Comparison of ENCODE assay signal across 14 mouse cellular contexts in the genomic region with DNA sequence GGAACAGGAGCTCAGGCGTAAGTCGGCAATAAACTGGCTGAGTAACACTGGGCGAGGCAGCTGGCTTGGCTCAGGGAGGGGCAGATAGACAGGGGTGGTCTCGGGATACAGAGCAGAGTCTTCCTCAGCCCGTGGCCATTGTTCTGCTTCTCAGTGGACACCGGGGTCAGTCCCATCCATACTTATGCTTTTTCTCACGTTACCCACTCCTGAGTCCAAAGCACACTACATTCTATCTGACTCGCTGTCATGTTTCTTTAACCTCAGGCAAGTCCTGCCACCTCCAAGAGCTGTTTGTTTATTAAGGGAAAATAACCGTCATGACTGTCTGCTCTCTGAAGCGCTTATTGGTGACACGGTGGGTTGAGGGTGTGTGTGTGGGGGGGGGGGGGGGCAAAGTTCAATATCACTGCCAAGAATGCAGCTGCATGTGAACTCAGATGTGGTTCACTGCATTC. TPM values are rescaled to one million over a fixed set of nuclear protein-coding genes. Genes with fewer than 3 reads are reported as not detected.
A peak's percentile ranks its signal among the peaks of the same experiment; 100 is the strongest.
DNase-seq lines count a peak whose midpoint lies in the region; ATAC-seq lines count a peak whose summit lies in the region.
"Had no signal": no experiment of that assay in that cellular context is flagged by ENCODE, and none has a peak within 500 bp of the region (broad histone marks: within the 10 kb centered on the region; RNA-seq: fewer than 3 reads in every experiment).

No protein-coding gene starts in this region.

- no peaks in the 10 kb centered on the region for H3K4me1 ChIP-seq in midbrain, embryonic 13.5 days (replicated peaks)
- no peaks in the 10 kb centered on the region; the same call in 1 of the 2 replicates for H3K4me1 ChIP-seq in midbrain, embryonic 10.5 days
- peaks cover 4% of the 10 kb centered on the region; the same call in 1 of the 2 replicates for H3K4me1 ChIP-seq in stomach, embryonic 15.5 days
- H3K4me1 ChIP-seq: forebrain, embryonic 15.5 days had no signal

- H3K4me3 ChIP-seq in midbrain, embryonic 13.5 days (replicated peaks) = no peak overlapping the region
- H3K4me3 ChIP-seq in midbrain, embryonic 10.5 days = no peak overlapping the region
- no peak overlapping the region for H3K4me3 ChIP-seq in stomach, embryonic 15.5 days (replicated peaks)
- H3K4me3 ChIP-seq: embryonic facial prominence, embryonic 10.5 days; forebrain, embryonic 15.5 days had no signal

- intact Hi-C loops in heart, postnatal 10 days (cut with DNase I) = no loop called here

- no peaks in the 10 kb centered on the region for H3K36me3 ChIP-seq in midbrain, embryonic 13.5 days
- no peaks in the 10 kb centered on the region for H3K36me3 ChIP-seq in midbrain, embryonic 10.5 days
- no peaks in the 10 kb centered on the region for H3K36me3 ChIP-seq in stomach, embryonic 15.5 days
- H3K36me3 ChIP-seq: embryonic facial prominence, embryonic 10.5 days; forebrain, embryonic 15.5 days had no signal

- no peak overlapping the region for H3K4me2 ChIP-seq in midbrain, embryonic 13.5 days (replicated peaks)
- peak overlapping the region; percentile 25; the same call in 1 of the 2 replicates for H3K4me2 ChIP-seq in stomach, embryonic 15.5 days
- H3K4me2 ChIP-seq: forebrain, embryonic 15.5 days had no signal

- H3K9ac ChIP-seq in midbrain, embryonic 13.5 days (replicated peaks) = no peak overlapping the region
- H3K9ac ChIP-seq in stomach, embryonic 15.5 days = no peak overlapping the region
- H3K9ac ChIP-seq: forebrain, embryonic 15.5 days had no signal

- H3K27me3 ChIP-seq in midbrain, embryonic 13.5 days = no peaks in the 10 kb centered on the region
- H3K27me3 ChIP-seq in midbrain, embryonic 10.5 days (ENCODE audit: low read depth, poor library complexity, severe bottlenecking) = no peaks in the 10 kb centered on the region
- no peaks in the 10 kb centered on the region for H3K27me3 ChIP-seq in stomach, embryonic 15.5 days (replicated peaks)
- H3K27me3 ChIP-seq: forebrain, embryonic 15.5 days had no signal

- ATAC-seq in midbrain, embryonic 13.5 days = peak; percentile 27; the same call in 1 of the 2 replicates
- peak; percentile 63; the same call in 1 of the 2 replicates for ATAC-seq in stomach, embryonic 15.5 days (ENCODE audit: insufficient read depth, low FRiP score, low read depth)
- ATAC-seq: forebrain, embryonic 15.5 days had no signal

- DNase-seq in midbrain, embryonic 10.5 days (ENCODE audit: low spot score) = no peak
- DNase-seq in kidney, adult 11 months = peak; percentile 59
- peak; percentile 40 to 51 for DNase-seq in kidney, postnatal 4 days
- no peak for DNase-seq in urinary bladder, adult 2 months (ENCODE audit: low spot score)
- DNase-seq in B cell, adult 2 months = no peak
- no peak for DNase-seq in heart, postnatal 10 days
- DNase-seq: cerebellum, adult 8-10 months; gastrocnemius, postnatal 36 days; right cerebral cortex, postnatal 25 days; thymus, adult 18-20 months had no signal

- 63% methylated on average over 11 of the region's 11 CpGs for WGBS in midbrain, embryonic 13.5 days
- WGBS in midbrain, embryonic 10.5 days = 72% methylated on average over 11 of the region's 11 CpGs
- 17% methylated on average over 11 of the region's 11 CpGs for WGBS in stomach, embryonic 15.5 days

- no peak overlapping the region for H3K27ac ChIP-seq in midbrain, embryonic 13.5 days
- H3K27ac ChIP-seq in midbrain, embryonic 10.5 days (replicated peaks) = no peak overlapping the region
- no peak overlapping the region; the same call in 1 of the 2 replicates for H3K27ac ChIP-seq in stomach, embryonic 15.5 days
- H3K27ac ChIP-seq: embryonic facial prominence, embryonic 10.5 days; forebrain, embryonic 15.5 days had no signal

- H3K9me3 ChIP-seq in midbrain, embryonic 13.5 days = no peaks in the 10 kb centered on the region
- H3K9me3 ChIP-seq in midbrain, embryonic 10.5 days (replicated peaks) = no peaks in the 10 kb centered on the region
- no peaks in the 10 kb centered on the region for H3K9me3 ChIP-seq in stomach, embryonic 15.5 days
- H3K9me3 ChIP-seq: embryonic facial prominence, embryonic 10.5 days; forebrain, embryonic 15.5 days had no signal

RNA-seq across cellular contexts. Expression of a gene that starts 8.2 kb away (rescaled TPM):
- 12.1 and 12.2 TPM in 2 replicates for polyA plus RNA-seq in midbrain, embryonic 13.5 days (2015; fragmentation: Nextera tagmentation; extraction: Ambion mirVana)
- 31.4 and 33.4 TPM in 2 replicates for polyA plus RNA-seq in midbrain, embryonic 10.5 days (2016; fragmentation: Nextera tagmentation; extraction: Ambion mirVana)
- 31.4 and 33.3 TPM in 2 replicates for polyA plus RNA-seq in stomach, embryonic 15.5 days (2015; fragmentation: Nextera tagmentation; extraction: Ambion mirVana)
- polyA plus RNA-seq in urinary bladder, adult 2 months (2012; rRNA removed) = 65.9 and 73.9 TPM in 2 replicates
- total RNA-seq in heart, postnatal 10 days (2021) = 10 to 100 TPM; 39.9 to 61.7 TPM

Comparison
In these comparisons a context has a peak if more than half of its experiments do, and no peak if none do; other contexts are left out.
1. DNase-seq: peak in kidney, adult 11 months (single experiment) and kidney, postnatal 4 days (2 of 2); none in midbrain, embryonic 10.5 days (single experiment), urinary bladder, adult 2 months (single experiment), B cell, adult 2 months (0 of 2) and heart, postnatal 10 days (0 of 2).